Mouse (Mus musculus) heart, adult 8-10 months (tissue): Measurements from ENCODE around the gene Rhobtb1. TPM values are rescaled to one million over a fixed set of nuclear protein-coding genes. Genes with fewer than 3 reads are reported as not detected.

Source experiments
- DNase-seq: peaks from one replicate; pipeline ENCODE4 v3.0.0; 2022; ENCODE audit warnings: low spot score
- total RNA-seq, 4 experiments: library from RNA; stranded (reverse); gene quantifications; 2 replicates each; pipeline ENCODE4 v1.2.4; 2022

Gene Rhobtb1
- total RNA-seq, 4 experiments from 2014 or later = 141 to 253 (median 172) TPM

GRCm38 (mm10) chr10:69271436-69271835 lies 120.2 kb downstream of the Rhobtb1 start:
- DNase-seq = no peak

- DNase-seq = no peak
Measured at GRCm38 (mm10) chr10:69274275-69274674, 123.0 kb downstream of the Rhobtb1 start.

GRCm38 (mm10) chr10:69274705-69275104 lies 123.5 kb downstream of the Rhobtb1 start:
- DNase-seq = peak; percentile 50

- DNase-seq = no peak
Measured at GRCm38 (mm10) chr10:69275811-69276775, 124.9 kb downstream of the Rhobtb1 start.

- DNase-seq = no peak
Measured at GRCm38 (mm10) chr10:69276920-69277435, 125.7 kb downstream of the Rhobtb1 start.

- DNase-seq = no peak
Measured at GRCm38 (mm10) chr10:69278764-69279606, 127.8 kb downstream of the Rhobtb1 start.

GRCm38 (mm10) chr10:69279607-69279978 lies 128.4 kb downstream of the Rhobtb1 start:
- DNase-seq = no peak

- DNase-seq = no peak
Measured at GRCm38 (mm10) chr10:69286939-69287338, 135.7 kb downstream of the Rhobtb1 start.

GRCm38 (mm10) chr10:69288086-69288485 lies 136.9 kb downstream of the Rhobtb1 start:
- DNase-seq = no peak

GRCm38 (mm10) chr10:69288720-69289119 lies 137.5 kb downstream of the Rhobtb1 start:
- DNase-seq = no peak

- DNase-seq = no peak
Measured at GRCm38 (mm10) chr10:69290736-69291135, 139.5 kb downstream of the Rhobtb1 start.

GRCm38 (mm10) chr10:69295919-69296318 lies 144.7 kb downstream of the Rhobtb1 start:
- DNase-seq = no peak

- DNase-seq = no peak
Measured at GRCm38 (mm10) chr10:69299985-69300384, 148.8 kb downstream of the Rhobtb1 start.

GRCm38 (mm10) chr10:69302667-69303066 lies 151.4 kb downstream of the Rhobtb1 start:
- DNase-seq = no peak

- no peak for DNase-seq
Measured at GRCm38 (mm10) chr10:69304819-69305218, 153.6 kb downstream of the Rhobtb1 start.

GRCm38 (mm10) chr10:69305600-69305999 lies 154.4 kb downstream of the Rhobtb1 start:
- no peak for DNase-seq

- no peak for DNase-seq
Measured at GRCm38 (mm10) chr10:69306205-69306604, 155.0 kb downstream of the Rhobtb1 start.

GRCm38 (mm10) chr10:69307067-69307466 lies 155.8 kb downstream of the Rhobtb1 start:
- DNase-seq = peak; percentile 77

- DNase-seq = no peak
Measured at GRCm38 (mm10) chr10:69309109-69309508, 157.9 kb downstream of the Rhobtb1 start.

- no peak for DNase-seq
Measured at GRCm38 (mm10) chr10:69311867-69312266, 160.6 kb downstream of the Rhobtb1 start.

GRCm38 (mm10) chr10:69313944-69314343 lies 162.7 kb downstream of the Rhobtb1 start:
- DNase-seq = no peak

- no peak for DNase-seq
Measured at GRCm38 (mm10) chr10:69318514-69318913, 167.3 kb downstream of the Rhobtb1 start.
